Mouse (Mus musculus) megakaryocyte progenitor cell, adult 5-6 weeks (primary cell): ENCODE data around the gene Cep72. TPM values are rescaled to one million over a fixed set of nuclear protein-coding genes. Genes with fewer than 3 reads are reported as not detected.
A peak's percentile ranks its signal among the peaks of the same experiment; 100 is the strongest.
"Not testable (repeated sequence)": the region's sequence is repeated elsewhere in the genome, so short reads cannot be mapped to it uniquely, and the experiment has no call there.

Experiments
- ATAC-seq: replicated peaks from 2 replicates; pipeline ENCODE4 v1.8.0; 2016; ENCODE audit warnings: mild to moderate bottlenecking, moderate TSS enrichment, inconsistent platforms; ENCODE audit not compliant: poor library complexity
- total RNA-seq, 2 experiments: library from RNA; stranded (forward) in 1 of 2; stranded (reverse) in 1 of 2; fragments of 157-497, 149-512 nt in 1 of 2; fragments of 200-1000 nt in 1 of 2; gene quantifications; 2 replicates each; pipeline versions ENCODE4 v1.2.3 to v1.2.4; 2015 to 2017

The Cep72 gene
- total RNA-seq, 2 experiments from 2014 or later: 11.0 to 13.8 TPM

DNA sequence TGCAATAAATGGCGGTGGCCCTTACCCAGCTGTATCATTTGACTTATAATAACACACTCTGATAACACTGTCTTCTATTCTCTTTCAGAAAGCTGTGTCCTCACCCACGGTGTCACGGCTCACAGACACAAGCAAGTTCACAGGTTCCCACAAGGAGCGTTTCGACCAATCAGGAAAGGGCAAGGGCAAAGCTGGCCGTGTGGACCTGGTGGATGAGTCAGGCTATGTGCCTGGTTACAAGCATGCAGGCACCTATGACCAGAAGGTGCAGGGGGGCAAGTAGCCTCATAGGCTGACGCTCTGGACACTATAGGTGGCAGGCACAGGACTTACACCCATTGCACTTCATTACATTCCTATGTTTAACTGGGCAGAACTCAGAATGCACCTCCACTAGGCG is 31.0 kb downstream of the Cep72 start:
- no peak for ATAC-seq

DNA sequence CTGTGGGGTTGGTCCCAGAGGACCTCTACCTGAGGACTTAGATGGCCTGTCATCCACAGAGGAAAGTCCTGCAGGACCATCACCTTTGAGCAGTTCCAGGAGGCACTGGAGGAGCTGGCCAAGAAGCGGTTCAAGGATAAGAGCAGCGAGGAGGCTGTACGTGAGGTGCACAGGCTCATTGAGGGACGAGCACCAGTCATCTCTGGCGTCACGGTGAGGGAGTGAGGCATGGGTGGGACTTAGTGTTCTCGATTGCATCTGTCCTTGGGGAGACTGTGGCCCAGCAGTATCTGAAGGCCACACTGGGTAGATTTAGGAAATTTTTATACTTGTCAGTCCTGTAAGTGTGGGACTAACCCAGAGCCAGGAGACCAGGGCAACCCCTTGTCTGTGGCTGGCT is 31.4 kb downstream of the Cep72 start:
- ATAC-seq: no peak

DNA sequence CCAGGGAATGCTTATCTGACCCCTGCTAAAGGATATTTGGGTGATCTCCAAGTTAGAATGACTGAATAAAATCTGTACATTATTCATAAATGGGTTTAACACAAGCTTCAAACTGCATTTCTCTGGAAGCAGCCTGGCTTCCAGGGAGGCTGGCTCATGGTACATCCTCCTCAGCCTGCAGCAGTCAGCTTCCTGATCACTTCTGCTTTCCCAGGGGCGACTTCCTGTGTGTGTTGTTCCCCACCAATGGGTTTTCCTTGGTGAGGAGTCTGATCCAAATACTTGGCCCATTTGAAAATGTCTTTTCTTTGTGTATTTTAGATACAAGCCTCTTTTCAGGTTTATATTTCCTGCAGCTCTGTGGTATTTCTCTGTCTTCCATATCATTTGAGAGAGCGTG is 33.1 kb downstream of the Cep72 start:
- ATAC-seq: peak; percentile 51

DNA sequence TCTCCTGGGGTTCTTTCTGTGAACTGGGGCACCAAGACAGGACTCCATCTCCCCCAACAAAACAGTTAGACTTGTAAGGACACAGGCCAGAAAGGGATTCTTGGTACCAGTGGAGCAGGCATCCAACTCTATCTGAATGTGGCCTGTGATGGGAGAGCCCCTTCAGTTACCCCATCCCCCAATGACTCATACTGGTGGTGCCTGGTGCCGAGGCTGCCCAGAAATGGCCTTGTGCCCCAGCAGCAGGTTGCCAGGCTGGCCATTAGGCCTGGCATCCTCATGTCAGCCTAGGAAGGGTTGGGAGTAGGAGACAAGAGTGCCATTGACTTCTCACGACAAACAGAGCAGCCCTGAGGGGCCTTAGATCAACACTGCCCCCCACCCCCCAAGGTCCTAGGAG is 34.0 kb downstream of the Cep72 start:
- ATAC-seq: no peak

DNA sequence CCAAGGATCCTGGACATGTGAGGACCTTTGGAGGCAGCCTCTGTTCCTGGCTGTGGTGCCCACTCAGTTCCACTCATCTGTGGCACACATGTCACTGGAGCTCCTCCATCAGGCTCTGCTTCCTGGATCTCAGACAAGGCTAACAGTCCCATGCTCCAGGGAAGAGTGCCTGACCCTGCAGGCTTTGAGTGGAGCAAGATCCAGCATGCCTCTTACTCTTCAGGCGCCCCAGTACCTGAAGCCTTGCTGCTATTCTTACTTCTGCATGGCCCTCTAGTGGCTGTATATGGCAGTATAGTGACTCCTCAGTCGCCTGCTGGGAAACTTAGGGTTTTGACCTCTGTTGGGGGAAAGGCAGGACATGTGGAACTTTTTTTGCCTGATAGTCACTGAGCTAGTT is 35.9 kb downstream of the Cep72 start:
- ATAC-seq: peak; percentile 77

DNA sequence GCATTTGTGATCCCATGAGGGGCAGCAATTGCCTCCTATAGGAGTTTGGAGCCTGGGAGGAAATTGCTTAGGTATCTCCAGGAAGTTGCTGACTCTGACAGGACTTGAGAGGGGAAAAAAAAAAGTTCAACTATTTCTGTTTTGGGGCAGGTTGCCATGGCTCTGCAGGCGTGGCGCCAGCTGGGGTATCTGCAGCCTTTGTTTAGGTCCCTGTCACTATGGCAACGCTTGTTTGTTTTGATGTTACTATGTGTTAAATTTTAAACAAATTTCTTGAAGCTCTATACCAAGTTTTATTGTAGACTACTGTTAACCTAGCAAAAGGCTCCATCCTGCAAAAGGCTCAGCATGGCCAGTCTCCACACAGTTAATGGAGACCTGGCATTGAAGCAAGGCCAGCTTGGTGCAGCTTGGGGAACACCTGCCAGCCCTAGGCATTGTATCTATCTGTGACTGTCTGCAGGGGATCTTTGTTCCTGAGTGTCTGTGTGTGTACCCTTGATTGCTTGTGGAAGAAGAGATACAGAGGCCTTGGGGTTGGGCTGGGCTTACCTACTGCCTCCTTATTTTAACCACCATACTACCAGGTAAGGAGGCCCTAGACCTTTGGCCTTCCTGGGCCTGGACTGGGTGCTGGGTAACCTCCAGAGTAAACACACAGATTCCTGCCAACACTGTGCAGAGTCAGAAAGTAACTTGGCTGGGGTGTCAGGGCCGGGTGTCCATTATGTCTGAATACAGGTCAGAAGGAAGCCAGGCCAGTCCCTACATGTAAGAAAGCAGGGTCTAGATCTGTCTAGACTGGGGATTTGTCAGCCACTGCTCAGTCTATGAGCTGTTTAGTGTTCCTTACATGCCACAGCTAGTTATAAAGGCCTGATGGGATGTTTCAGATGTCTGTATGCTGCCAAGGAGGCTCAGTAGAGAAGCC is 36.7 kb downstream of the Cep72 start:
- ATAC-seq: 0 out of 2 replicates have a peak, but pooled peaks have one; percentile 15

DNA sequence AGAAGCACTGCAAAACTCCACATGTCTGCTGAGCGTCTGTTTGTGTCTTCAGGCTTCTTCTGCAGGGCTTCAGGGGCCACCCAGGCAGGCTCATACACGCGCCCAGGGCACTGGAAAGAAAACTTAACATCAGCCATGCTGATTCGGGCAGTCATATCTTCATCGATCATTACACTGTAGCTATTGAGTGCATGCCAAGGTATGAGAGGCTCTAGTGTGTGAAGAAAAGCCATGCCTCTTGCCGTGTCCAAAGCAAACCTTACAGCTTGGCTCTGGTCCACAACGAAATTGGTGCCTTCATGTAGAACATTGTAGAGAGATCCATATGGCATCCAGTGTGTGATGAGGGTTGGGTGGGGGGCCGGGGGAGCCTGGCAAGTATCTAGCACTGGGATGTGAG is 43.1 kb downstream of the Cep72 start:
- ATAC-seq: not testable (repeated sequence)

DNA sequence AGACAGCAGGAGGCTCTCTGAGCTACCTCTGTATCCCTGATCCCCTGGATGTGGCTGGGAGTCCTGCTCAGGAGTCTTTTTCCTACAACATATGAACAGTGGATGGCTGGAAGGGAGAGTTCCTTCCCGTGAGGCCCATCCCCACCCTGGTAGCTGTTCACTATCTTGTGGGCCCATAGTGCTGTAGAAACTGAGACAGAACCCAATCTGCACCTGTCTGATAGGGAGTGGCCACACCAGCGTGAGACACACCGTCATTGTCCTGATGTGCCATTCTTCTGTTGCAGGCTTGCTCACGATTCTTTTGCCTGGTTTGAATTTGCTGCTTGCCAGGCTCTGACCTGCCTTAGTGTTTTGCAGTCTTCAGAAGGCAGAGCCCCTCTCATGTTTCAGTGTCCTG is 44.7 kb downstream of the Cep72 start:
- peak; percentile 49 for ATAC-seq

DNA sequence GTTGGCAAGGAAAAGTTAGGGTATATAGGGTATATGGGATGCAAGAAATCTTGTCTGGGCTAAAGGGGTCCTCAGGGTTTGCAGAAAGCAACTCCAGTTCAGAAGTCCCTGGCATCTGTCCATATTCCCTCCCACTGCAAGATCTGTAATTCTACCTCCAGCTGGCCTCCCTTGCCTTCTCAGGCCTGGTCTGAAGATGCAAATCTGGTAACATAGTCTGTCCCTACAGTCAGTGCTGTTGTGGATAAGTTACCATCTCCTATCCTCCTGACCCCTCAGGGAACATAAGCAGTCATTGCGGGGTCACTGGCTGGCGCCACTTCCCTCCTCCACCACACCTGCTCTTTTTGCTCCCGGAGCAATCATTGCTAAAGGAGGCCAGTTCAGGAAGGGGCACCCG is 46.2 kb downstream of the Cep72 start:
- ATAC-seq: no peak

DNA sequence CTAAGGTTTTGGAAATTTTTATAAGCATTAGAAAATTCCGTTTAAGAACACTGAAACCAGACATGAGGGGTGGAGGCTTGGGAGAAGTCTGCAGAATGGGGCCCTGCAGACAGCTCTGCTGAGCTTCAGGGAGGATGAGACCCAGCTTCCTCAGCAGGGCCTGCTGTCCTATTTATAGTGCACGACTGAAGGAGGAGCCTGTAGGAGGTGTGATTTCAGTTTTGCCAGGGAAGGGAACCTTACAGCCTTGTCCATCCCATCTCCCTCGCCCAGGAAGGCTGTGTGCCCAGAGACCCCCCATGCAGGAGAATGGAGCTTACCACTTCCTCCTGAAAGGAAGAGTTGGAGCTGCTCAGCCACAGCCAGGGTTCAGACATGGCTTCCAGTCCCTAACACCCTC is 51.4 kb downstream of the Cep72 start:
- ATAC-seq: no peak

DNA sequence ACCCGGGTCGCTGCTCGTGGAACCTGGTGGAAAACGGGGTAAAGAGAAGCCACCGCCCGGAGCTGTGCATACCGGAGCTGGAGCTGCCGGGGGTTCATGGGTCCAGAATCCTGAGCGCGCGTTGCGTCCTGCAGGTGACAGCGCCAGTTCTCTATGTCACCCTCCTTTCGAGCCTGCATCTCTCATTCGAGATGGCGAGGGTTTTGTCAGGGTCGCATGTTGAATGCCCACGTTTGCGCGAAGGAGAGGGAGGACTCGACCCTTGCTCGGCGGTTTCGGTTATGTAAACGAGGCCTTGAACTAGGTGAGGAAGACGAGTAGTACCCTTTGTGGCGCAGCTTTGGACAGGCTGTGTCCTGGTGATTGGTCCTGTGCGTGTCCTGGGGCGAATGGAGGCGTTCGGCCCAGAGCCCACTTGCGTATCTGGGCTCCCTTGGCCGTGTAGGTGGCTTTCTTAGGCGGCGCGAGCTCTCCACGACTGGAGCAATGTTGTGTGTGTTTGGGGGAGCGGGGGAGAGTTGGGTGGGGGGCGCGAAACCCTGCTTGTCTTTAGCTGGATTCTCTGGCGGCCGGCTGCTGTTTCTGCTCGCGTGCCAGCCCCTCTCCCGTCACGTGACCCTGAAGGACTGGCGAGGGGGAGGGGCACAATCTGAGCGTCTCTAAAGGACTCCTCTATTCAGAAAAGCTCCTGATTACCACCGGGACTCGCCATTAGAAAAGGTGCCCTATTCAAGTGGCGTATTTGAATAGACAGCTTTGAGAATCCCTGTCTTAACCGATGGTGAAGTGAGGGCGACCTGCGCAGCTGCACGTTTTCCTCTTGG is 52.1 kb downstream of the Cep72 start:
- ATAC-seq: peak; percentile 3; the same call in 1 of the 2 replicates

DNA sequence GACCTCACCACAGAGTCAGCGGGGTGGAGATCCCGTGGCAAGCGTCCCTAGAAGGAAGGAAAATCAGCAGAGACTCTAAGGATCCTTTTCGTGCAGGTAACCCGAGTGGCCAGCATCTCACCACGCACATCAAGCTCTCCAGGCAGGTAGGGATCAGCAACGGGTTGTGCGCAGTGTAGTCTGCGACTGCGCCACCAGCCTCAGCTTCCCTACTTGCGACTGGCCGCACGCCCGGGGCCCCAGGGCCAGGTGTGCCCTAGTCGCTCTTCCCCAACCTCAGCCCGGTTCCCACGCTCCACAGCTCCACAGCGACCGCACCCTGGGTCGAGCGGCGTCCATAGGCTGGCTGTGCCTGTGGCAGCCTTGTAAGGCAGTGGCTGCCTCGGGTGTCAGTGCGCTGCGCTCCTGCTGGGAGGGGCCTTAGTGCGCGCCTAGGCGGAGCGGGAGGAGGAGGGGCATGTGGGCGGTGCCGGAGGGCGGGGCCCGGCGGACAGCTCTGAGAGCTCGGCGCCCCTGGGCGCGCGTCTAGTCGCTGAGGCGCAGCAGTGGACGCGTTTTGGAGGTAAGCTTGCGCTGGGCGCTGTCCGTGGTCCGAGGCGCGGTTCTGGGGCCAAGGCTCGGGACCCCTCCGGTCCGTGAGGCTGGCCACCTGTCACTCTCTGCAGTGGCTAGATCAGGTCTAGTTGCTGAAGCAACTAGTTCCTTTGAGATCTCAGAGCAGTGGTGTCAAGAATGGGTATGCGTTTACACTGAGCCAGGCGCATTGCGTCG is 53.0 kb downstream of the Cep72 start, which contains the start of gene Tppp:
TSS of gene Tppp (plus strand) at position 460 of the 771 bp plus-strand sequence.
- ATAC-seq: peak; percentile 95

DNA sequence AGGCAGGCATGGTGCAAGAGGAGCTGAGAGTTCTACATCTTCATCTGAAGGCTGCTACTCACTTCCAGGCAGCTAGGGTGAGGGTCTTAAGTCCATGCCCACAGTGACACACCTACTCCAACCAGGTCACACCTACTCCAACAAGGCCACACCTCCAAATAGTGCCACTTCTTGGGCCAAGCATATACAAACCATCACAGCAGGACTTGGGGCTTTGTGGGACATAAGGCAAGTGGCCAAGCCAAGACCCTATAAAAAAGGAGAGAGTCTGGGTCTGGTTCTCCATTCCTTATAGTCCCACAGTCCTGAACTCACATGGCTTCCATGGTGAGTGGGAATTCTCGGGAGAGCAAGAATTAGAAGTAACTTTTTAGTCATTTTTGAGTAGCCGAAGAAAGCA is 53.9 kb downstream of the Cep72 start:
- not testable (repeated sequence) for ATAC-seq

DNA sequence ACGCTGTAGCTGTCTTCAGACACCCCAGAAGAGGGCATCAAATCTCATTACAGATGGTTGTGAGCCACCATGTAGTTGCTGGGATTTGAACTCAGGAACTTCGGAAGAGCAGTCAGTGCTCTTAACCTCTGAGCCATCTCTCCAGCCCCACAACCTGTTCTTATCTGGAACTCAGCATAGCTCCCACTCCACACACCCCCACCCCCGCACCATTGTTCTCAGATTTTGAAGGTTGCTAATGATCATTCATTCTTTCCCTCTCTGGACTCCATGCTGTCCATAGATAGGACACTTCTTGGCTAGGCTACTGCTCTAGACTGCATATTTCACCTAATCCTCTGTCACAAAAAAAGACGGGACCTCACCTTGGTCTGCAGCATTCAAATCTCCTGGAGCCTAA is 55.2 kb downstream of the Cep72 start:
- not testable (repeated sequence) for ATAC-seq

DNA sequence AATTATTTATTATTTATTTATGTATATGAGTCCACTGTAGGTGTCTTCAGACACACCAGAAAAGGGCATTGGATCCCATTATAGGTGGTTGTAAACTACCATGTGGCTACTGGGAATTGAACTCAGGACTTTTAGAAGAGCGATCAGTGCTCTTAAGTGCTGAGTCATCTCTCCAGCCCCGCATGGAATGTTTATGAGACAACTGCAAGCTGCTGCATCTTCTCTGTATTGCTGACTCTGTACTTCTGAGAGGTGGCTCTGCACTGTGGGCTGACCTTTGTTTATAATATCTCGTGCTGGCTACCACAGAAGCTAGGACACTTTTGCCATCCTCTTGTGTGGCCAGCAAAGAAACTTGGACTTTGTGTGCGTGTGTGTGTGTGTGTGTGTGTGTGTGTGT is 60.6 kb downstream of the Cep72 start:
- no peak for ATAC-seq

DNA sequence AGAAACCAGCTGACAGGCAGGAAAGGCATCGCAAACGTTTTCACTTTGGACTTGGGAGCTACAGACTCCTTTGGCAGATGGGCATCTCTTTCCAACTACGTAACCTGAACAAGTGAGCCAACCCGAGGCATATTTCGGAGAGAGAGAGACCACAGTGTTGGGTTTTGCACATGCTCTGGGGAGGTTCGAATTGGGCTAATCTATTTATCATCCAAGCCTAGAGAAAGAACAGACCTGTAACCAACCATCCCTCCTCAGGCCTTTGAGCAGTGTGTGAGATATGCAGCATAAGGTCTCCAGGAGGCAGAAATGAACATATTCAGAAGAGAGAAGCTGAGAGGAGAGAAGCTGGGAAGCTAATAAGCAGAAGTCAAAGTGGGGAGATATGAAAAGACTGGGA is 61.1 kb downstream of the Cep72 start:
- no peak for ATAC-seq

DNA sequence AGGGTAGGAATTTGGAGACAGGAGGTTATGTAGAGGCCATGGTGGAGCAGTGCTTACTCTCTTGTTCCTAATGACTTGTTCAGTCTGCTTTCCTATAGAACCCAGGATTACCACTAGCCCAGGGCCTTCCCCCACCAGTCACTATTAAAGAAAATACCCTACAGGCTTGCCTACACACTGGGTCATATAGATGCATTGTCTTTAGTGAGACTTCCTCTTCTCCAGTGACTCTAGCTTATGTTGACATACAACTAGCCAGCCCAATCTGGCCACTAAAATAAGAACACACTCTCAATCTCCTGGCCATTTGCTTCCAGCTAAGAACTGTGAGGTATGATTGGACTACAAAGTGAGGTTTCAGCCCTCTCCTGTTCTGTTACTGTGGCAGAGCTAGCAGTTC is 61.6 kb downstream of the Cep72 start:
- 0 out of 2 replicates have a peak, but pooled peaks have one; percentile 33 for ATAC-seq

DNA sequence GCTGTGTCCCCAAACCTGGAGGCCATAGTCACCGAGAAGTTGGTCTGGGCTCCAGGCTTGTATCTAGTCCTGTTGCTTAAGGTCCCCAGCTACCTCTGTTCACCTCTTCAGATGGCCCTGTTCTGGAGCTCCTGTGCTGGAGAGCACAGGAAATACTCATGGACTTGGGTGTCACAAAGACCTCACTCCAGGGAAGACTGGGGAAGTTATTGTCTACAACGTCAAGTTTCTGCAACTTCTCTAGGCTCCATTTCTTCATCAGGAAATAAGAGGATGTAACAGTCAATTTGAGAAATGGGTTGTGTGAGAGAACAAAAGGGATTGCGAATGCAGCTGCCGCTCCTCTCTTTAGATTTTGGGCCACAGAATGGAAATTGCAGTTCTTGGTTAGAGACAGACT is 65.6 kb downstream of the Cep72 start:
- ATAC-seq: peak; percentile 54

DNA sequence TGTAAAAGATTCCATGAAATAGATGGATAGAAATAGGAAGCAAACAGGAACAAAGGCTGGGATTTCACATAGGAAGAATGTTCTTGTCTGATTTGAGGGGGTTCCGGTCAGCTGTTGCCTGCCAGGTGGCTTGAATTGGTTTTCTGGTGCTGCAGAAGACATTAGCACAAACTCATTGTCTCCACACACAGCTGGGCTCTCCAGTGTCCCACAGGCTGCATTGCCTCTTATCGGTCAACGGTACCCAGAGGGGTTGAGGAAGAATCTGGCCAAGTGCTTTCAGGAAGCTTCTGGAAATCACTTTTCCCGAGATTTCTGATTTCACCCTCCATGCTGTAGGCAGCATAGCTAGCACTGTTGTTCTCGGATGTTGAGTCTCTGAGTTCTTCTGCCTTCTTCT is 70.8 kb downstream of the Cep72 start:
- ATAC-seq: no peak

DNA sequence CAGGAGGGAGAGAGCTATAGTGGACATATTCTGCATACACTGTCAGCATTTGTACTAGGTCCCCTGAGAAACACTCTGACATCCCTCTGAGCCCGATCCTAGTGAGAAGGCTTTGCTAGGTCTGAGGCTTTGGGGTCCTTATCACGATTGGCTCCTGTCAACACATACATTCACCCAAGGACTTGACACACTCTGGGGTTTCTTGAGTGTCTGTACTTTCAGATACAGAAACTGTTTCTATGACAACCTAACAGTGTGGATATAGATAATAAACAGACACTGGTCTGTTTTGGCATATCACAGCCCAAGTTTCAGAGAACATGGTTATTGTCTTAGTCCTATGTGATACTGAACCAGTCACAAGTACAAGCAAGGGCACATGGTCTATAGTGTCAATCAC is 71.3 kb downstream of the Cep72 start:
- ATAC-seq: peak; percentile 97

DNA sequence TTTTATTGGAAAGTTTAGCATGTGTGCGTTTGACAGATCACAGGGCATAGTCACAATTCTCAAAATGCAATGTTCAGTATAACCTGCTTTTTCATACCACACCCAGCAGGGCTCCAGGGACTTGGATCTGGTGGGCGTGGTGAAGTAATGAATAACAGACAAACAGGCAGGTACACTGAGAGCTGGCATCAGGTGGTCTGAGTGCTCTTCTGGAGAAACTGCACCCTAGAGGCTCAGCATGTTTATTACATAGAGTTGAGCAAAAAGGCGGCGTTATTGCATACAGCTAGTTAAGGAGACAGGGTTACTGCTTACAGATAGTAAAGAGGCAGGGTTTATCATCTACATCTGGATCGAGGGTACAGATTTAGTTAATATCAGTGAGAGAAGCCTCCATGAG is 71.8 kb downstream of the Cep72 start:
- peak; percentile 59 for ATAC-seq
